Comparison of ENCODE assay signal across 13 mouse cellular contexts in genomic region chr12:85425721-85426120, GRCm38 (mm10).
"Had no signal": no experiment of that assay in that cellular context is flagged by ENCODE, and none has a peak within 500 bp of the region (broad histone marks: within the 10 kb centered on the region; RNA-seq: fewer than 3 reads in every experiment).

No protein-coding gene starts in this region.

- ATAC-seq: hindbrain, postnatal 0 days; intestine, embryonic 16.5 days; liver, embryonic 12.5 days had no signal

- DNase-seq: gastrocnemius, postnatal 25 days; heart, adult 2 months; heart, postnatal 10 days; heart, postnatal 36 days; kidney, adult 11 months; kidney, adult 8-10 months; kidney, postnatal 10 days; kidney, postnatal 25 days; kidney, postnatal 4 days; left cerebral cortex, postnatal 4 days had no signal
